Mouse (Mus musculus): ENCODE data around the gene Adarb2.

Adarb2 gene

GRCm38 (mm10) chr13:8642084-8642483, 439.4 kb downstream of the Adarb2 start:
- no peak for ATAC-seq (ENCODE audit: insufficient number of reproducible peaks, low FRiP score, low TSS enrichment)

GRCm38 (mm10) chr13:8643920-8644319, 441.3 kb downstream of the Adarb2 start:
- ATAC-seq (ENCODE audit: insufficient number of reproducible peaks, low FRiP score, low TSS enrichment): no peak

GRCm38 (mm10) chr13:8644805-8645679, 442.4 kb downstream of the Adarb2 start:
- ATAC-seq (ENCODE audit: insufficient number of reproducible peaks, low FRiP score, low TSS enrichment): no peak

- ATAC-seq (ENCODE audit: insufficient number of reproducible peaks, low FRiP score, low TSS enrichment): no peak
Measured at GRCm38 (mm10) chr13:8649261-8649660, 446.6 kb downstream of the Adarb2 start.

- ATAC-seq (ENCODE audit: insufficient number of reproducible peaks, low FRiP score, low TSS enrichment): 0 out of 2 replicates have a peak, but pooled peaks have one; percentile 36
Measured at GRCm38 (mm10) chr13:8664615-8665240, 462.1 kb downstream of the Adarb2 start.

- no peak for ATAC-seq (ENCODE audit: insufficient number of reproducible peaks, low FRiP score, low TSS enrichment)
Measured at GRCm38 (mm10) chr13:8677174-8677573, 474.5 kb downstream of the Adarb2 start.

- no peak for ATAC-seq (ENCODE audit: insufficient number of reproducible peaks, low FRiP score, low TSS enrichment)
Measured at GRCm38 (mm10) chr13:8680470-8681129, 477.9 kb downstream of the Adarb2 start.

GRCm38 (mm10) chr13:8691448-8691847, 488.8 kb downstream of the Adarb2 start:
- ATAC-seq (ENCODE audit: insufficient number of reproducible peaks, low FRiP score, low TSS enrichment): no peak

- no peak for ATAC-seq (ENCODE audit: insufficient number of reproducible peaks, low FRiP score, low TSS enrichment)
Measured at GRCm38 (mm10) chr13:8692787-8693186, 490.1 kb downstream of the Adarb2 start.

GRCm38 (mm10) chr13:8698451-8698850, 495.8 kb downstream of the Adarb2 start:
- ATAC-seq (ENCODE audit: insufficient number of reproducible peaks, low FRiP score, low TSS enrichment): no peak

- ATAC-seq (ENCODE audit: insufficient number of reproducible peaks, low FRiP score, low TSS enrichment): no peak
Measured at GRCm38 (mm10) chr13:8699831-8700230, 497.2 kb downstream of the Adarb2 start.

- ATAC-seq (ENCODE audit: insufficient number of reproducible peaks, low FRiP score, low TSS enrichment): no peak
Measured at GRCm38 (mm10) chr13:8700981-8701380, 498.3 kb downstream of the Adarb2 start.

- no peak for ATAC-seq (ENCODE audit: insufficient number of reproducible peaks, low FRiP score, low TSS enrichment)
Measured at GRCm38 (mm10) chr13:8705296-8705695, 502.6 kb downstream of the Adarb2 start.

- no peak for ATAC-seq (ENCODE audit: insufficient number of reproducible peaks, low FRiP score, low TSS enrichment)
Measured at GRCm38 (mm10) chr13:8713377-8713776, 510.7 kb downstream of the Adarb2 start.

- ATAC-seq (ENCODE audit: insufficient number of reproducible peaks, low FRiP score, low TSS enrichment): no peak
Measured at GRCm38 (mm10) chr13:8729972-8730645, 527.4 kb downstream of the Adarb2 start.

- ATAC-seq (ENCODE audit: insufficient number of reproducible peaks, low FRiP score, low TSS enrichment): no peak
Measured at GRCm38 (mm10) chr13:8737139-8737865, 534.6 kb downstream of the Adarb2 start.

- no peak for ATAC-seq (ENCODE audit: insufficient number of reproducible peaks, low FRiP score, low TSS enrichment)
Measured at GRCm38 (mm10) chr13:8742792-8743191, 540.1 kb downstream of the Adarb2 start.

GRCm38 (mm10) chr13:8744565-8744964, 541.9 kb downstream of the Adarb2 start:
- ATAC-seq (ENCODE audit: insufficient number of reproducible peaks, low FRiP score, low TSS enrichment): no peak

- ATAC-seq (ENCODE audit: insufficient number of reproducible peaks, low FRiP score, low TSS enrichment): no peak
Measured at GRCm38 (mm10) chr13:8745596-8745995, 542.9 kb downstream of the Adarb2 start.

GRCm38 (mm10) chr13:8749451-8749850, 546.8 kb downstream of the Adarb2 start:
- no peak for ATAC-seq (ENCODE audit: insufficient number of reproducible peaks, low FRiP score, low TSS enrichment)

Data from cerebellum, adult (tissue).